Mouse (Mus musculus) neural tube, embryonic 12.5 days (tissue): ENCODE data around the gene Klf15. TPM values are rescaled to one million over a fixed set of nuclear protein-coding genes. Genes with fewer than 3 reads are reported as not detected.

ENCODE experiments used
- ATAC-seq: fragments of 200-750 bp; cut with Nextera tagmentation; 2 replicates; pipeline ENCODE4 v1.8.0; 2017; ENCODE audit warnings: low read depth, mild to moderate bottlenecking, moderate TSS enrichment, moderate library complexity; ENCODE audit not compliant: low FRiP score
- H3K27ac ChIP-seq: fragments of 300-500 bp; sonication (generic); 2 replicates; pipeline ENCODE4 v1.5.1; 2016
- H3K27me3 ChIP-seq: fragments of 300-500 bp; sonication (generic); replicated peaks from 2 replicates; pipeline ENCODE4 v1.6.1; 2016; ENCODE audit warnings: mild to moderate bottlenecking
- H3K36me3 ChIP-seq: fragments of 300-500 bp; sonication (generic); 2 replicates; pipeline ENCODE4 v1.6.1; 2016; ENCODE audit warnings: mild to moderate bottlenecking
- H3K4me1 ChIP-seq: fragments of 300-500 bp; sonication (generic); 2 replicates; pipeline ENCODE4 v1.6.1; 2016
- H3K4me2 ChIP-seq: fragments of 300-500 bp; sonication (generic); replicated peaks from 2 replicates; pipeline ENCODE4 v1.6.1; 2016; ENCODE audit warnings: mild to moderate bottlenecking
- H3K4me3 ChIP-seq: fragments of 300-500 bp; sonication (generic); 2 replicates; pipeline ENCODE4 v1.5.1; 2016
- H3K9ac ChIP-seq: fragments of 300-500 bp; sonication (generic); 2 replicates; pipeline ENCODE4 v1.6.1; 2016; ENCODE audit warnings: mild to moderate bottlenecking
- H3K9me3 ChIP-seq: fragments of 300-500 bp; sonication (generic); 2 replicates; pipeline ENCODE4 v1.6.1; 2016; ENCODE audit warnings: mild to moderate bottlenecking
- WGBS: fragments of 180-500 bp; shearing (Covaris S2); methylation state at CpG from one replicate; pipeline ENCODE4 v1.1.7; 2016; 5-methylcytosine and 5-hydroxymethylcytosine counted together
- polyA plus RNA-seq: library from polyadenylated mRNA; unstranded; fragments of >200 nt; fragmentation: Nextera tagmentation; extraction: Ambion mirVana; gene quantifications from 2 replicates; pipeline ENCODE4 v1.2.1, GENCODE M21; 2016

Klf15 gene
- polyA plus RNA-seq, 1 experiment from 2014 or later: 6.6 TPM

GRCm38 (mm10) chr6:90450179-90450578 is 12.2 kb upstream of the Klf15 start:
- H3K36me3 ChIP-seq: no peaks in the 10 kb centered on the region
- H3K9ac ChIP-seq: no peak overlapping the region
- no peaks in the 10 kb centered on the region for H3K9me3 ChIP-seq
- H3K4me1 ChIP-seq: peaks cover 6% of the 10 kb centered on the region; the same call in 1 of the 2 replicates
- ATAC-seq: no peak
- H3K4me3 ChIP-seq: no peak overlapping the region
- WGBS: 34% methylated on average over 7 of the region's 7 CpGs
- H3K27ac ChIP-seq: no peak overlapping the region
- H3K4me2 ChIP-seq: no peak overlapping the region
- no peaks in the 10 kb centered on the region for H3K27me3 ChIP-seq

- H3K27ac ChIP-seq: no peak overlapping the region
- no peak overlapping the region for H3K9ac ChIP-seq
- no peaks in the 10 kb centered on the region for H3K27me3 ChIP-seq
- H3K9me3 ChIP-seq: no peaks in the 10 kb centered on the region
- no peak for ATAC-seq
- no peak overlapping the region for H3K4me3 ChIP-seq
- H3K4me1 ChIP-seq: peaks cover 6% of the 10 kb centered on the region; the same call in 1 of the 2 replicates
- H3K4me2 ChIP-seq: no peak overlapping the region
- 74% methylated on average over 5 of the region's 5 CpGs for WGBS
- no peaks in the 10 kb centered on the region for H3K36me3 ChIP-seq
Observed at GRCm38 (mm10) chr6:90450697-90451096, 11.7 kb upstream of the Klf15 start.

- no peak overlapping the region for H3K4me3 ChIP-seq
- ATAC-seq: no peak
- 89% methylated on average over 5 of the region's 5 CpGs for WGBS
- no peaks in the 10 kb centered on the region for H3K36me3 ChIP-seq
- no peak overlapping the region for H3K9ac ChIP-seq
- no peaks in the 10 kb centered on the region for H3K9me3 ChIP-seq
- H3K4me2 ChIP-seq: no peak overlapping the region
- H3K27ac ChIP-seq: no peak overlapping the region
- H3K27me3 ChIP-seq: no peaks in the 10 kb centered on the region
- peaks cover 6% of the 10 kb centered on the region; the same call in 1 of the 2 replicates for H3K4me1 ChIP-seq
Observed at GRCm38 (mm10) chr6:90451512-90451911, 10.9 kb upstream of the Klf15 start.

- Histone ChIP-seq H3K27me3 (no peaks in the 10 kb centered on the region), H3K9ac (no peak overlapping the region), H3K9me3 (no peaks in the 10 kb centered on the region), H3K4me2 (no peak overlapping the region), H3K4me3 (no peak overlapping the region), H3K27ac (no peak overlapping the region), H3K4me1 (no peaks in the 10 kb centered on the region), H3K36me3 (no peaks in the 10 kb centered on the region)
- ATAC-seq: no peak
Observed at GRCm38 (mm10) chr6:90452603-90453002, 9.8 kb upstream of the Klf15 start.

GRCm38 (mm10) chr6:90453751-90454150 is 8.6 kb upstream of the Klf15 start:
- no peak overlapping the region for H3K9ac ChIP-seq
- no peak for ATAC-seq
- no peak overlapping the region for H3K4me3 ChIP-seq
- no peaks in the 10 kb centered on the region for H3K27me3 ChIP-seq
- no peaks in the 10 kb centered on the region for H3K4me1 ChIP-seq
- no peak overlapping the region for H3K27ac ChIP-seq
- no peak overlapping the region for H3K4me2 ChIP-seq
- 82% methylated on average over 5 of the region's 5 CpGs for WGBS
- H3K9me3 ChIP-seq: no peaks in the 10 kb centered on the region
- H3K36me3 ChIP-seq: no peaks in the 10 kb centered on the region

DNA sequence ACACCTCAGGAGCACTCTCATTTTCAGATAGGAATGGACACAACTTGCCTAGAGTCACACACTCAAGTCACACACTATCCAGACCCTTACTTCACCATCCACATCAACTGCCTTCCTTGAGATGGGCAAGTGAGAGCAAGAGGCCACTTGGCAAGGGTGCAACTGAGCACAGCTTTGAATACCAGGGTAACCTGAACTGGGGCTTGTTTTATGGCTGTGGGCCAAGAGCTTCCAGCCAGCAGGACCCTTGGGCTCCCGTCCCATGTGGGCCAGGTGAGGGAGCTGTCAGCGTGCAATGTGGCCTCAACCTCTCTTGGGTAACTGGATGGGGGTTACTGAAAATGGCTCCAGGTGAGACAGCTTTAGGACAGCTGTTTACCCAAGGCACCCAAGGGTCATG is 5.0 kb upstream of the Klf15 start:
- no peak overlapping the region for H3K27ac ChIP-seq
- no peaks in the 10 kb centered on the region for H3K4me1 ChIP-seq
- H3K4me2 ChIP-seq: no peak overlapping the region
- H3K9ac ChIP-seq: no peak overlapping the region
- H3K4me3 ChIP-seq: no peak overlapping the region
- ATAC-seq: no peak
- H3K36me3 ChIP-seq: no peaks in the 10 kb centered on the region
- WGBS: 87% methylated on average over 2 of the region's 2 CpGs
- H3K9me3 ChIP-seq: no peaks in the 10 kb centered on the region
- H3K27me3 ChIP-seq: peaks cover 22% of the 10 kb centered on the region

GRCm38 (mm10) chr6:90461181-90461580 is 1.2 kb upstream of the Klf15 start:
- H3K4me1 ChIP-seq: peaks cover 14% of the 10 kb centered on the region
- no peaks in the 10 kb centered on the region for H3K36me3 ChIP-seq
- 27% methylated on average over 2 of the region's 2 CpGs for WGBS
- H3K27me3 ChIP-seq: peaks cover 38% of the 10 kb centered on the region
- H3K9ac ChIP-seq: no peak overlapping the region
- no peaks in the 10 kb centered on the region for H3K9me3 ChIP-seq
- ATAC-seq: no peak
- no peak overlapping the region for H3K4me3 ChIP-seq
- H3K27ac ChIP-seq: no peak overlapping the region
- H3K4me2 ChIP-seq: no peak overlapping the region

- Histone ChIP-seq H3K27ac (no peak overlapping the region), H3K4me2 (peak overlapping the region; percentile 100), H3K27me3 (peaks cover 38% of the 10 kb centered on the region), H3K9ac (no peak overlapping the region), H3K9me3 (no peaks in the 10 kb centered on the region), H3K4me1 (peaks cover 14% of the 10 kb centered on the region), H3K4me3 (peak overlapping the region; percentile 58), H3K36me3 (no peaks in the 10 kb centered on the region)
- WGBS: 6% methylated on average over 12 of the region's 12 CpGs
- peak; percentile 8; the same call in 1 of the 2 replicates for ATAC-seq
Observed at GRCm38 (mm10) chr6:90461771-90462170, 605 bp upstream of the Klf15 start.

- H3K27me3 ChIP-seq: peaks cover 38% of the 10 kb centered on the region
- H3K4me3 ChIP-seq: peak overlapping the region; percentile 58
- H3K27ac ChIP-seq: no peak overlapping the region
- peak overlapping the region; percentile 100 for H3K4me2 ChIP-seq
- under 1% methylated on average over 38 of the region's 38 CpGs for WGBS
- peak overlapping the region; percentile 57 for H3K9ac ChIP-seq
- peaks cover 14% of the 10 kb centered on the region for H3K4me1 ChIP-seq
- no peaks in the 10 kb centered on the region for H3K36me3 ChIP-seq
- no peaks in the 10 kb centered on the region for H3K9me3 ChIP-seq
- ATAC-seq: peak; percentile 62
Observed at GRCm38 (mm10) chr6:90462841-90463227, 458 bp downstream of the Klf15 start.

DNA sequence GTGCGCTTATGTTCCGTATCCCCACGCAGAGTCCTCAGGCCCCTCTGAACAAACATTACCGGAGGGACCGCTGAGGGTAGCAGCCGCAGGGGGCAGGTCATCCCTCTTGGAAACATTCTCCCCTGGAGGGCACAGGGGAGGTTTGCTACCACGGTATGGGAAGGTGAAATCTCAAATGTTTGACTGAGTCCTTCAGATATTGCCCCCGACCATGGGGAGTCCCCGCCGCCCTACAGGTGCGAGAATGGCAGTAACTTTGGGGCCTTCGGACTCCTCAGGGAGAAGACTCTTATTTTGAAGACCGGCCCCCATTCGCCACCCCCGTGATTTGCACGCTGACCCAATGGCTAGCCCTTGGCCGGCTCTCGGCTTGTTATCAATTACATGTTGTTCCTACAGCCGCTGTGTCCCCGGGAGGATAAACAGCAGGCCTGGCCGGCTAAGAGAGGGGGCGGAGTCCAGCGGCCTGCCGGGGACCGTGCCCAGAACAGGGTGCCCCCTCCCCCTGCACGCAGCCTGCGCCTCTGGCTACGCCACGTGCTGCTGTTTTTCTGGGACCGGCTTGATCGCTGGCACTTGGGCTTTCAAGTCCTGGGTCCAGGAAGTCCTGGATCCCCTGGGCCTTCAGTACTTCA is 969 bp downstream of the Klf15 start:
- Histone ChIP-seq H3K36me3 (no peaks in the 10 kb centered on the region), H3K9me3 (no peaks in the 10 kb centered on the region), H3K4me2 (peak overlapping the region; percentile 100), H3K4me3 (peak overlapping the region; percentile 58), H3K27ac (no peak overlapping the region), H3K27me3 (peaks cover 38% of the 10 kb centered on the region), H3K4me1 (peaks cover 14% of the 10 kb centered on the region), H3K9ac (peak overlapping the region; percentile 57)
- under 1% methylated on average over 31 of the region's 31 CpGs for WGBS
- peak; percentile 61 for ATAC-seq

DNA sequence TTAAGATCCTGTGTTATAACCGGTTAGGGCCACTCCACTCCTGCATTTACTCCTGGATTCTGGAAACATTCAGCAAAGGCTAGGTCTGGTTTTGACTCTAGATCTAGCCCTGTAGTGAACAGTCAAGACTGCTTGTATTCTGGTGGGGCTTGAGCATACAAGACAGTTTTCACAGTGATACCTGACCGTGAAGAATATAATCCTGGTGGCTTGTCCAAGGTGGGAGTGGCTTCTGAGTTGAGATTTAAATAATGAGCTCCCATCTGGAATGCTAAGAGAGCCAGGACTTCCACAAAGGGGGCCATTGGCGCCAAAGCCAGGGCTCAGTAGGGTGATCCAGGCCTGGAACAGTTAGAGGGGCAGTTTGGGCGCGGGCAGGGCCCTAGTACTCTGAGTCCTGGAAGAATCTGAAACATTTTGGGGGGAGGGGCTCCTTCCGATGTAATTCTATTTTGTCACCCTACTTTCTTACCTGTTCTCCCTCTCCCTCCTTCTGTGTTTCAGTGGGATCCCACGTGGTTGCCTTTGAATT is 1.6 kb downstream of the Klf15 start:
- no peak for ATAC-seq
- 36% methylated on average over 7 of the region's 7 CpGs for WGBS

DNA sequence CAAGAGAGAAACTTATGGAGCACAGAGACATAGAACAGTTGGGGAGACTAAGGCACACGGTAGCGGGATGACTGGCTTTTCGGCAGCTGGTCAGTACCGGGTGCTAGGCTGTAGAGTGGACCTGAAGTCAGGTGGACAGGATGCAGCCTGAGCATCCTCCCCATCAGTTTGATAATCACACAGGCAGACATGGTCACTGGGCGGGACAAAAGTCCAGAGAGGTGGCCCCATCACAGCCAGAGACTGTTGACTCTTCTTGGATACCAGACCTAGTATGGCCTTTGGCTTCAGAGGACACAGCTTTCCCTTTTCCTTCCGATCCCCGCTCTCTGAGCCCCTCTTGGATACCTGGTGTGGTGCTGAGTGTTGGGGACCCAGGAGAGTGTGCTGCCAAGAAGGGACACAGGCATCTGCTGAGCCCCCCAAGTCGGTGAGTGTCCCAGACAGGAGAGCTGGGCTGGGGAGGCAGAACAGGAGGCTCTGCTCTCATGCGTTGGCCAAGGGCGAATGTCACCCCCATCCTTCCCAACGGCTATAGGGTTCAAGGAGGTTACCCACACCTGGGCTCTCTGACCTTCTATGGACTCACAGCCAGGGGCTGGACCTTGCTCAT is 2.8 kb downstream of the Klf15 start:
- H3K9me3 ChIP-seq: no peaks in the 10 kb centered on the region
- H3K9ac ChIP-seq: no peak overlapping the region
- peaks cover 31% of the 10 kb centered on the region for H3K27me3 ChIP-seq
- no peak for ATAC-seq
- no peak overlapping the region for H3K27ac ChIP-seq
- no peak overlapping the region for H3K4me2 ChIP-seq
- no peak overlapping the region for H3K4me3 ChIP-seq
- 95% methylated on average over 11 of the region's 11 CpGs for whole genome bisulfite sequencing
- H3K4me1 ChIP-seq: peaks cover 14% of the 10 kb centered on the region
- H3K36me3 ChIP-seq: no peaks in the 10 kb centered on the region

More for the DNA sequence above, 1.6 kb downstream of the Klf15 start:
- no peaks in the 10 kb centered on the region for H3K9me3 ChIP-seq
- H3K9ac ChIP-seq: no peak overlapping the region
- H3K4me1 ChIP-seq: peaks cover 14% of the 10 kb centered on the region
- H3K4me2 ChIP-seq: peak overlapping the region; percentile 100
- H3K27me3 ChIP-seq: peaks cover 38% of the 10 kb centered on the region
- H3K27ac ChIP-seq: no peak overlapping the region
- peak overlapping the region; percentile 58; the same call in 1 of the 2 replicates for H3K4me3 ChIP-seq
- H3K36me3 ChIP-seq: no peaks in the 10 kb centered on the region
